Mouse (Mus musculus) E14TG2a.4 (cell line): ENCODE measurements around the gene Slamf9.
A peak's percentile ranks its signal among the peaks of the same experiment; 100 is the strongest.

ENCODE experiments used
- H3K27me3 ChIP-seq: 2 replicates; pipeline ENCODE4 v1.6.1; 2014; ENCODE audit warnings: low read length, control low read depth; ENCODE audit not compliant: insufficient read depth
- H3K36me3 ChIP-seq: 2 replicates; pipeline ENCODE4 v1.6.1; 2014; ENCODE audit warnings: low read length, control low read depth; ENCODE audit not compliant: insufficient read depth
- H3K4me1 ChIP-seq: replicated peaks from 2 replicates; pipeline ENCODE4 v1.6.1; 2014; ENCODE audit warnings: low read depth, low read length, control low read depth
- H3K4me3 ChIP-seq: replicated peaks from 2 replicates; pipeline ENCODE4 v1.5.1; 2014; ENCODE audit warnings: mild to moderate bottlenecking, low read length
- H3K9me3 ChIP-seq: 2 replicates; pipeline ENCODE4 v1.6.1; 2014; ENCODE audit warnings: low read length, control low read depth
- CTCF ChIP-seq: conservative IDR thresholded peaks from 2 replicates; pipeline ENCODE4 v1.5.1; 2014; ENCODE audit warnings: low read length
- NANOG ChIP-seq: IDR thresholded peaks from 2 replicates; pipeline ENCODE4 v1.6.1; 2014; ENCODE audit warnings: borderline replicate concordance, low read length, mixed read lengths
- POU5F1 ChIP-seq: IDR thresholded peaks from 2 replicates; pipeline ENCODE4 v1.6.1; 2014; ENCODE audit warnings: low read length, borderline replicate concordance

The Slamf9 gene

DNA sequence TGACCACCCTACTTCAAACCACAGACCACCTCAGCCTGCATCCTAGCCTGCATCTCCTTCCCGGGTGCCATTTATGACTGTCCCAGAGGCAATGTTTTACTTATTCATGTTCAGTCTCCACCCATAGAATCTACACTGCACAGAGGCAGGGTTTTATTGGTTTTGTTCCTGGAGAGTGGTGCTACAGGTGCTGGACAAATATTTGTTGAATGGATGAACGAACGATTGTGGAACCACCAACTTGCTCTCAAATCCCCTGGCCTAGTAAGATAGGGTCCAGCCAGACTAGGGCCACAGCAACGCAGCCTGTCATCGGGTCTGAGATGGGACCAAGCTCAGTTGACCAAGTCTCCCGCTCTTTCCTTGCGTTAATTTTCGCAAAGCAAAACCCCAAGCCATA lies 34.8 kb downstream of the Slamf9 start:
- peaks cover 69% of the 10 kb centered on the region for H3K4me1 ChIP-seq
- peaks cover 4% of the 10 kb centered on the region; the same call in 1 of the 2 replicates for H3K27me3 ChIP-seq
- no peak overlapping the region for H3K4me3 ChIP-seq
- no peaks in the 10 kb centered on the region for H3K9me3 ChIP-seq
- peaks cover 38% of the 10 kb centered on the region for H3K36me3 ChIP-seq
- TF ChIP-seq NANOG = no peak
- TF ChIP-seq CTCF = no peak
- TF ChIP-seq POU5F1 = no peak

DNA sequence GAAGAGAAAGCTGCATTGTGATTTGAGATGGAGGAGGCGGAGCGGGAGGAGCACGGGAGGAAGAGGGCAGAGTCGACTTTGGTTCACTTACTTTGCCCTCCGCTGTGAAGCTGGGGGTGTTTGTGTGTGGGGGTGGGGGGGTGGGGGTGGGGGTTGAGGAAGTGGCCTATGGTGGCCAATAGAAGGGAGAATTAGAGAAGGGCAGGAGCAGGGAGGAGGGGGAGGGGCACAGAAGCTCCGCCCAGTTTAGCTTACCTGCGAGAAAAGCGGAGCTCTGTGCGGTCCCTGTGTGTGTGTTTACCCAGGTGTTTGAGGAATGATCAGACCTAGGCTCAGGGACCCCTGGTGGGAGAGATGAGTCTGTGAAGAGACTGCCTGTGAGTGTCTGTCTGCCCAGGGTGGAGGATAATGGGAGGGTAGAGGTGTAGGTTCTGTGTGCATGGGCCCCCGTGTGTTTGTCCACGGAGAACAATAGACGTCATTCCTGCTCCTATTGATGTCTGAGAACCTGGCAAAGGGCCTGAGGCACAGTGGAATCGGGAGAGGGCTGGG lies 35.3 kb downstream of the Slamf9 start:
- TF ChIP-seq POU5F1 (no peak), NANOG (no peak), CTCF (no peak)
- Histone ChIP-seq H3K27me3 (peaks cover 2% of the 10 kb centered on the region; the same call in 1 of the 2 replicates), H3K4me3 (peak overlapping the region; percentile 57)

DNA sequence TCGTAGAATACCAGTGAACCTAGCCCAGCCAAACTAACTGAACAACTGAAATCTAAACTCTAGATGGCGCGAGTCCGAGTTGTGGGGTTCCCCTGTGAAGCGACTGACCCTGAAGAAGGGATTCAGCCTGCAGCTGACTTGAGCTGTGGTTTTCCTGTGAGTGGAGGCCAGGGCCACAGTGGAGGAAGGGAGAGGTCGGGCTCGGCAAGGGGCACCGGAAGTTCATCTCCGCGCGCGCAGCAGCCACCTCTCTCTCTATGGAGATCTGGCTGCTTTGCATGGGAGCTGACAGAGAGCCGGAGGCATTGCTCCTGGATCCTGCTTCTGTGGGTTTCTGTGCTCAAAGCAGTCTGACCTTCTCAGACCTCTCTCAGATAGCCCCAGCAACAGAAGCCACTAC lies 37.8 kb downstream of the Slamf9 start:
- Histone ChIP-seq H3K4me1 (peaks cover 71% of the 10 kb centered on the region), H3K4me3 (peak overlapping the region; percentile 26; the same call in 1 of the 2 replicates), H3K27me3 (no peaks in the 10 kb centered on the region), H3K9me3 (peaks cover 6% of the 10 kb centered on the region), H3K36me3 (peaks cover 8% of the 10 kb centered on the region)
- no peak for TF ChIP-seq POU5F1
- no peak for TF ChIP-seq NANOG
- no peak for TF ChIP-seq CTCF

More for the DNA sequence above, 35.3 kb downstream of the Slamf9 start:
- peaks cover 33% of the 10 kb centered on the region for H3K36me3 ChIP-seq
- H3K9me3 ChIP-seq = no peaks in the 10 kb centered on the region
- peaks cover 69% of the 10 kb centered on the region for H3K4me1 ChIP-seq

DNA sequence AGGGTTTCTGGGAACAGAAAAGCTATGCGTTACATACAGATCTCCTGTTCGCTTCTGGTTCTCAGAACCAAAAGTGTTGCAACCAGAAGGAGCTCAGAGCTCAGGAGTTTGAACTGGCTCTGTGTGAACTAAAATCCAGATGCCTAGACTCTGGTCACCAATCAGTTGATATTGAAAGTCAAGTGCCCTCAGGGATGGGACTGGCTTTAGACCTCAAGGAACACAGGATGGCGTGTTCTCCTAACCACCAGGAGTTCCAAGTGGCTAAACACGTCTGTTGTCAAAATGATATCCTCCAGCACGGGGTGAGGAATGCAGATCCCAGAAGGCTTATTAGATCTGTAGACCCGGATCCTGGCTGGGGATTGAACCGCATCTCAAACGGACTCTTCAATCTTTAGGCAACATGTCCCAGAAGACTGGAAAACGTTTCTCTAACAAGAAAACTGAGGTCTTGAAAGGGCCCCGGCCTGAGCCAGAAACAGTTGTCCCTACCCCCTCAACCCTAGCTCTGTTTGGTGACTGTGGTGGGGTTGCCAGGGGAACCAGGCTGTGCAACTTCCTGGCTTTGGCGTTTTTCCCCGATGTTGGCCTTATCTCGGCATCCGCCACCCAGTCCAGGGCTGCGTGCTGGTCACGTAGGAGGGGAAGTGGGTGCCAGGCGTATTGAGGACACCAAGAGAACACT lies 38.5 kb downstream of the Slamf9 start:
- peaks cover 2% of the 10 kb centered on the region; the same call in 1 of the 2 replicates for H3K36me3 ChIP-seq

DNA sequence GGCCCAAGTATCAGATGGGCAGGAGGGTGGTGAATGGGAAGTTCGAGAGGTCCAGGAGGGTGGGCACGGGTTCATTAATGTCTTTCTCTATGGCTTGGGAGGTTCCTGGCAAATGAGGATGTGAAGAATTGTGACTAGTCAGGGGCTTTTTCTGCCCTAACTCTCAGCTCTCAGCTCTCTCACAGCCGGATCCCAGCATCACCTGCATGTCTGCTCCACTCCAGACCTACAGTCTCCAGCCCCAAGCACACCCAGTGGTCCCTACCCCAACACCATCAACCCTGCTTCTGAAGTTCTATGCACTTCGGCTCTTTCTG lies 39.0 kb downstream of the Slamf9 start:
- peaks cover 78% of the 10 kb centered on the region for H3K4me1 ChIP-seq
- no peak for TF ChIP-seq NANOG
- TF ChIP-seq CTCF = no peak
- no peak for TF ChIP-seq POU5F1
- H3K4me3 ChIP-seq = peak overlapping the region; percentile 17; the same call in 1 of the 2 replicates
- H3K27me3 ChIP-seq = no peaks in the 10 kb centered on the region
- no peaks in the 10 kb centered on the region for H3K36me3 ChIP-seq
- peaks cover 6% of the 10 kb centered on the region for H3K9me3 ChIP-seq

More for the DNA sequence above, 38.5 kb downstream of the Slamf9 start:
- Histone ChIP-seq H3K27me3 (no peaks in the 10 kb centered on the region), H3K9me3 (peaks cover 6% of the 10 kb centered on the region), H3K4me1 (peaks cover 73% of the 10 kb centered on the region), H3K4me3 (peak overlapping the region; percentile 26; the same call in 1 of the 2 replicates)
- TF ChIP-seq POU5F1 (no peak), CTCF (no peak), NANOG (no peak)

DNA sequence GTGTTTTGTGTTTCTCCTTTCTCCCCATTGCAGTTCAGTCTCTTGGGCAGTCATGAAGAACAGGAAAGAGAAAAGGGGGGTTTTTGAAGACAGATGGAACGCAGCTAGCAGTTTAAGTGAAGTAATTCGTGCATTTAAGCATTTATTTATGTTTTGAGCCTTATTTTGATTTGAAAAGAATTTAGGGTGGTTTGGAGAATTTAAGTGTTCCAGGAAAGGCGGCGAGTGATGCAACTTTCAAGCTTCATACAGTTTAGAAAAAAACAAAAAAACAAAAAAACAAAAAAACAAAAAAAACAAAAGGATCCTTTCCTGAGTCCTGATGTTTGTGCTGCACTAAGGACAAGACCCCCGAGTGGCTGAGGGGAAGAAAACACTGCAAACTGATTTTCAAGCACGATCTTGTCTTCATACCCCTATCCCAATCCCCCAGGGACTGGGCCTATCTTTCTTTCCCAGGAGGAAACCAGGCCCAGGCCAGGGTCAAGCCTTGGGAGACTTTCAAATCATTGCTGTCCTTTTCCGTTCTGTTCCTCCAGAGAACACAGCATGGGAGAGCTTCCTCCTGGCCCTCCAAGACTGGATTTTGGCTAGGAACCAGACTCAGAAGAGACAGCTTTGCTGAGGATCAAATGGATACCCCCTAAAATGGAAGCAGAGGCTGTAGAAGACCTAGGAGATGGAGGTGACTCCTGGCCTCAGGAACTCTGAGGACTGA lies 39.6 kb downstream of the Slamf9 start:
- no peak for TF ChIP-seq NANOG
- no peak for TF ChIP-seq POU5F1
- no peak for TF ChIP-seq CTCF
- no peaks in the 10 kb centered on the region for H3K36me3 ChIP-seq

DNA sequence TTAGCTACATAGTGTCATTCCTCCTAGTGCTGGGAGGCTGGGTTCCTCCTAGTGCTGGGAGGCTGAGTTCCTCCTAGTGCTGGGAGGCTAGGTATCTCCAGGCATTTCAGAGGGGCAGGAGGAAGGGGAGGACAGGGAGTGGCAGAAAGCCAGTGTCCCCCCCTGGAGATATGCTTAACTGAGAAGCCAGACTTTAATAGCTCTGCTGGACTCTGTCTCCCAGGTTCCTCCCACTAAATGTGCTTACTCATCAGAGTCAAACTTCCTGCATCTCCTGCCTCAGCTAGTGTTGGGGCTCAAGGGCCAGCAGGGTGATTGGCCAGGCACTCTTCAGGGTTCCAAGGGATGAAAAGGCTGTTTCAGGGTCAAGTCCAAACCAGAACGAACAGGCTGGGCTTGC lies 40.2 kb downstream of the Slamf9 start:
- Histone ChIP-seq H3K27me3 (no peaks in the 10 kb centered on the region), H3K4me1 (peaks cover 82% of the 10 kb centered on the region), H3K9me3 (peaks cover 6% of the 10 kb centered on the region), H3K4me3 (no peak overlapping the region), H3K36me3 (no peaks in the 10 kb centered on the region)
- no peak for TF ChIP-seq NANOG
- TF ChIP-seq CTCF = no peak
- no peak for TF ChIP-seq POU5F1

More for the DNA sequence above, 39.6 kb downstream of the Slamf9 start:
- H3K9me3 ChIP-seq = peaks cover 6% of the 10 kb centered on the region
- 0 out of 2 replicates have a peak overlapping the region, but pooled peaks have one; percentile 17 for H3K4me3 ChIP-seq
- no peaks in the 10 kb centered on the region for H3K27me3 ChIP-seq
- H3K4me1 ChIP-seq = peaks cover 81% of the 10 kb centered on the region

DNA sequence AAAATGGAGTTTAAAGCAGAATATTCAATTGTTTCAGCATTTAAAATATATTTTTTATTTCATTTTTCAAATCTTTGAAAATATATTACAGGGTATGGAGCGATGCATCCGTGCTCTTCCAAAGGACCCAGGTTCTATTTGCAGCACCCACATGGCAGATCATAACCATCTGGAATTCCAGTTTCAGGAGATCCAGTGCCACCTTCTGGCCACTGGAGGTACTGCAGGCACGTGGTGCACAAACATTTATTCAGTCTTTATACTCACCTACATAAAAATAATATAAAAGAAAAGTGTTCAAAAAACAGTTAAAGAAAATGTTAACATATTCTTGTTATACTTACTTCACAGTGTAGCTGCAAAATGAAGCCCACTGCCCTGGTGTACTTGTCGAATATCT lies 42.9 kb downstream of the Slamf9 start:
- Histone ChIP-seq H3K27me3 (no peaks in the 10 kb centered on the region; the same call in 1 of the 2 replicates), H3K36me3 (no peaks in the 10 kb centered on the region), H3K9me3 (peaks cover 6% of the 10 kb centered on the region), H3K4me1 (peaks cover 75% of the 10 kb centered on the region), H3K4me3 (no peak overlapping the region)
- no peak for TF ChIP-seq NANOG
- TF ChIP-seq POU5F1 = no peak
- TF ChIP-seq CTCF = peak; percentile 97
